Mouse (Mus musculus): ENCODE results near the gene Rab3gap1. TPM values are rescaled to one million over a fixed set of nuclear protein-coding genes. Genes with fewer than 3 reads are reported as not detected.

Gene Rab3gap1
- 23.3 and 28.5 TPM in 2 replicates for polyA plus RNA-seq (2014; fragmentation: Nextera tagmentation; extraction: Ambion mirVana)

DNA sequence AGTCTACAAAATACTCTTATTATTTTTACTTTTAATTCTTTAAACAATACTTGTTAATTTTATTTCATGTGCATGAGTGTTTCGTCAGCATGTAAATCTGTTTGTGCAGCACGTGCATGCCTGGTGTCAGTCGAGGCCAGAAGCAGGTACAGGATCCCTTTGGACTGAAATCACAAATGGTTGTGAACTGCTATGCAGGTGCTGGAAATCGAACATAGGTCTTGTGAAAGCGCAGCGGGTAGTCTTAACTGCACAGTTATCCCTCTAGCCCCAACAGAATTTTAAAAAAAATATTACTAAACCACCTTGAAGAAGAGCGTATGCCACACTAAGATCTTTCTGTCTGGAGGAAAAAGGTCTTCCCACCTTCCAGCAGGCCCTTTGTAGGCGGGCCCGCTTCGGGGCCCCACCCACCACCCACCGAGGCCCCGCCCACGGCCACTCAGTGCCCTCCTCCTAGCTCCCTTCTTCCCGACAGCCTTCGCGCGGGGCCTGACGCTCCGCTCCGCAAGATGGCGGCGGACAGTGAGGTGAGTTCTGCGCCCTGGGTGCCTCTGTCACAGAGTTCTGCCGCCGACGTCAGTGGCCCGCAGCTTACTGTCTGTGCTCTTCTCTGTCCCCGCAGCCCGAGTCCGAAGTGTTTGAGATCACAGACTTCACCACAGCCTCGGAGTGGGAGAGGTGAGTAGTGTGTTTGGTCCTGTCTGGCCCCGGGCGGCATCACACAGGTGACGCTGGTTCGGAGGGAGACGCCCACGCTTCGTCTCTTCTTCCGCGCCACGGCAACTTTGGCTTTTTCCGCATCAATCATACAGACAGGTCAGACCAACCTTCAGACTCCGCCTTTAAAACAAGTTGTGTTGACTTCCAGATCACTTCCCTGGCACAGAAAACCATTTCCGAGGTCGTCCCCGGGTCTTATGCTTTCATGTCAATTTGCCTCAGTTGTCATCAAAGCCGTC is at the start of gene Rab3gap1:
TSS of gene Rab3gap1 (plus strand) at position 474 of the 962 bp plus-strand sequence.
- WGBS = 12% methylated on average over 47 of the region's 47 CpGs
- Histone ChIP-seq H3K36me3 (ENCODE audit: control insufficient read depth, insufficient read depth, low read length) (0 out of 2 replicates have a peak, but pooled peaks cover 5% of the 10 kb centered on the region), H3K9me3 (ENCODE audit: control insufficient read depth, low read length) (no peaks in the 10 kb centered on the region), H3K9ac (replicated peaks; ENCODE audit: low read depth, low read length) (peak within 1 kb of the TSS; percentile 76), H3K4me1 (ENCODE audit: control insufficient read depth, insufficient read depth, low read length) (peaks cover 5% of the 10 kb centered on the region; the same call in 1 of the 2 replicates), H3K27me3 (ENCODE audit: control insufficient read depth, insufficient read depth, low read length) (no peaks in the 10 kb centered on the region), H3K4me2 (ENCODE audit: low read depth, low read length) (peak within 1 kb of the TSS; percentile 68), H3K4me3 (ENCODE audit: low read depth, low read length) (peak within 1 kb of the TSS; percentile 68), H3K27ac (ENCODE audit: low read depth, low read length) (peak within 1 kb of the TSS; percentile 81)
- ATAC-seq (ENCODE audit: low read depth) = peak; percentile 98

DNA sequence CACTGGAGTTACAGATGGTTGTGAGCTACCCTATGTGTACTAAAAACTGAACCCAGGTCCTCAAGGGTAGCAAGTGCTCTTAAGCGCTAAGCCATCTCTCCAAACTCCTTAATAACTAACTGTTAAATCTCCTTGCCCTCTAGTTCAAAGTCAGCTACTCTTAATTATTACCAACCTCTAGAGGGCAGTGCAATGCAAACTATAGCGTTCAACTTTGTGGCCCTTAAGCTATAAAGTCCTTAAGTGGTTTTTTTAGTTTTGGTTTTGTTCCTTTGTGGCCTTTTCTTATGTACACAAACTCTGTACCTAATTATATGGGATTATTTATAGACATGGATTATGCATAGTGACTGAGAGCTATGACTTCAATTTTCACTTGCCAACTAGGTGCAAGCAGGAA is 41.2 kb upstream of the Rab3gap1 start:
- no peaks in the 10 kb centered on the region for H3K4me1 ChIP-seq (ENCODE audit: control insufficient read depth, insufficient read depth, low read length)
- WGBS = 30% methylated on average over 2 of the region's 2 CpGs
- no peak overlapping the region for H3K4me3 ChIP-seq (ENCODE audit: low read depth, low read length)

DNA sequence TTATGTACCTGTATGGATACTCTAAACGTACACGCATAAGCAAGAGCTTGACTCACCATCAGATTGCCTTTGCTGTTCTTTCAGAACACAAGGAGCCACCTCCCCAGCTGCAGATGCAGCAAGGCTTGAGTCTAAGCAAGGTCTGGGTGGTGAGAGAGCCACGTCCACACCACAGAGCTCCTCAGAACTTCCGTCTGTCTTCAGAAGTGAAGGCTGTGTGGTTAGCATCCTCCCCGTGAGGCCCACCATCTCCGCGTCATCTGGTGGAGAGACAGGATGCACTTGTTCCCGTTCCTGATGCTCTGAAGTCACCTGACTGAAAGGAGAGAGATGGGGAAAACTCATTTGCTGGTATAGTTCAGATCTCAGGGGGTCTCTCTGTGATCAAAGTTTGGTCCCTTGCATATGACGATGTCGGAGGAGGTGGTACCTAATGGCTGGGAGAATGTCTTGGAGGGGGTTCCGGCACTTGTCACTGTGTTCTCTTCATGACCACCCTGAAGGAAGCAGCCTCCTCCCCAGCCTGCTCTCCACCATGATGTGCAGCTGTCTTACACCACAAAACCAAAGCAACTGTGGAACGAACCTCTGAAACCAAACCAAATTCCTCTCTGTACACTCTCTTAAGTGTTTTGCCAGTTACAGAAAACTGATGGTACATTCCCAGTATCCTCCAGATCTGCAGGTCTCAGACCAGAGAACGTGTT is 38.2 kb upstream of the Rab3gap1 start:
- no peaks in the 10 kb centered on the region for H3K27me3 ChIP-seq (ENCODE audit: control insufficient read depth, insufficient read depth, low read length)
- no peak for ATAC-seq (ENCODE audit: low read depth)
- no peak overlapping the region for H3K9ac ChIP-seq (replicated peaks; ENCODE audit: low read depth, low read length)
- H3K4me2 ChIP-seq (ENCODE audit: low read depth, low read length) = no peak overlapping the region
- H3K4me1 ChIP-seq (ENCODE audit: control insufficient read depth, insufficient read depth, low read length) = no peaks in the 10 kb centered on the region
- H3K36me3 ChIP-seq (ENCODE audit: control insufficient read depth, insufficient read depth, low read length) = no peaks in the 10 kb centered on the region
- H3K9me3 ChIP-seq (ENCODE audit: control insufficient read depth, low read length) = no peaks in the 10 kb centered on the region
- H3K27ac ChIP-seq (ENCODE audit: low read depth, low read length) = no peak overlapping the region
- 87% methylated on average over 13 of the region's 13 CpGs for WGBS
- H3K4me3 ChIP-seq (ENCODE audit: low read depth, low read length) = no peak overlapping the region

More for the DNA sequence above, 41.2 kb upstream of the Rab3gap1 start:
- Histone ChIP-seq H3K4me2 (ENCODE audit: low read depth, low read length) (no peak overlapping the region), H3K27me3 (ENCODE audit: control insufficient read depth, insufficient read depth, low read length) (no peaks in the 10 kb centered on the region), H3K27ac (ENCODE audit: low read depth, low read length) (no peak overlapping the region), H3K36me3 (ENCODE audit: control insufficient read depth, insufficient read depth, low read length) (no peaks in the 10 kb centered on the region), H3K9ac (replicated peaks; ENCODE audit: low read depth, low read length) (no peak overlapping the region), H3K9me3 (ENCODE audit: control insufficient read depth, low read length) (no peaks in the 10 kb centered on the region)
- ATAC-seq (ENCODE audit: low read depth) = no peak; the same call in 1 of the 2 replicates

DNA sequence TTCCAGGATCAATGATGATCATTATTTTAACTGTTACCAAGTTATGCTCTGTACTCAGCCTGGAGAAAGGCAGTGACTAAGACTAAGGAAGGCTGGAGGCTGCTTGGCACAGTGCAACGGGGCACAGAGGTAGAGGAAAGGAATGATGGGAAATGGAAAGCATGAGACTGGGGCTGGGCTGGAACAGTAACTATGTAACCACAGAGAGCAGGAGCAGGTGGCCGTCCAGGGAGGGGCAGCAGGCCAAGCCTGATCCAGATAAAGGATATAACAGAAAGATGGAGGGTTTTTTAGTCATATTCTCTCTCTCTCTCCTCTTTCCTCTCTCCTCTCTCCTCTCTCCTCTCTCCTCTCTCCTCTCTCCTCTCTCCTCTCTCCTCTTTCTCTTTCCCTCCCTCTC is 34.9 kb upstream of the Rab3gap1 start:
- H3K27me3 ChIP-seq (ENCODE audit: control insufficient read depth, insufficient read depth, low read length) = no peaks in the 10 kb centered on the region
- no peak for ATAC-seq (ENCODE audit: low read depth)
- H3K4me3 ChIP-seq (ENCODE audit: low read depth, low read length) = no peak overlapping the region
- H3K27ac ChIP-seq (ENCODE audit: low read depth, low read length) = no peak overlapping the region
- no peaks in the 10 kb centered on the region for H3K9me3 ChIP-seq (ENCODE audit: control insufficient read depth, low read length)
- H3K4me1 ChIP-seq (ENCODE audit: control insufficient read depth, insufficient read depth, low read length) = no peaks in the 10 kb centered on the region
- no peaks in the 10 kb centered on the region for H3K36me3 ChIP-seq (ENCODE audit: control insufficient read depth, insufficient read depth, low read length)
- 72% methylated on average over 2 of the region's 2 CpGs for WGBS
- no peak overlapping the region for H3K9ac ChIP-seq (replicated peaks; ENCODE audit: low read depth, low read length)
- no peak overlapping the region for H3K4me2 ChIP-seq (ENCODE audit: low read depth, low read length)

DNA sequence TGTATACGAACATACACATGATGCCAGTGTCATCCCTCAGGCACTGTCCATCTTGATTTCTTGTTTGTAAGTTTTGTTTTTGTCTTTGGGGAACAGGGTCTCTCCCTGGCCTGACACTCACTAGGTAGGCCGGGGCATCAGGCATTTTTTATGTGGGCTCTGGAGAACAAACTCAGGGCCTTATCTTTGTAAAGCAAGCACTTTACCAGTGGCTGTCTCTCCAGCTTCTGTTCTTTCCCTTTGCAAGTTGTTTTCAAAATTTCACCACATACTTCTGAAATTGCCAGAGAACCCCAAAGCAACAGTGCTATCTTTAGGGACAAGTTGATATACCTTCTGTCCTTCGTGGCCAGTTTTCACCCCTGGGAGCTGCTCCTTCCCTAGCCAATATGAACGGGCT is 34.4 kb upstream of the Rab3gap1 start:
- Histone ChIP-seq H3K9ac (replicated peaks; ENCODE audit: low read depth, low read length) (no peak overlapping the region), H3K4me3 (ENCODE audit: low read depth, low read length) (no peak overlapping the region), H3K4me1 (ENCODE audit: control insufficient read depth, insufficient read depth, low read length) (no peaks in the 10 kb centered on the region), H3K27ac (ENCODE audit: low read depth, low read length) (no peak overlapping the region), H3K9me3 (ENCODE audit: control insufficient read depth, low read length) (no peaks in the 10 kb centered on the region), H3K36me3 (ENCODE audit: control insufficient read depth, insufficient read depth, low read length) (no peaks in the 10 kb centered on the region), H3K27me3 (ENCODE audit: control insufficient read depth, insufficient read depth, low read length) (no peaks in the 10 kb centered on the region), H3K4me2 (ENCODE audit: low read depth, low read length) (no peak overlapping the region)
- 75% methylated on average over 4 of the region's 4 CpGs for WGBS
- ATAC-seq (ENCODE audit: low read depth) = no peak

DNA sequence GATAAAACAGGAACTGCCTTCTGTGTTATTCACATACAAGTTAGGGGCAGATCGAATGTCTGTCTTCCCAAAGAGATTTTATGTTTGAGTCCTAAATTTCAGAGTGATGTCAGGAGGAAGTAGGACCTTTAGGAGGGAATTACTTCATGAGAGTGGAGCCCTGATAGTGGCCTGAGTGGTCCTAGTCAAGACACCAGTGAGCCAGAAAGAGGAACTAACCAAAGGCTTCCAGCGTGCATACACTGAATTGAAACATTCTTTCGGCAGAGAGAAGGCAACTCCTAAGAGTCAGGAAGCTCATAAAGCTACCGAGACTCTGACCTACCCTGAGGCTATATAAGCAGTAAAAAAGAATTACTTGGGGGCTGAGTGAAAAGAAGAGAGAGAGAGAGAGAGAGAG is 32.0 kb upstream of the Rab3gap1 start:
- 32% methylated on average over 4 of the region's 4 CpGs for WGBS
- H3K27ac ChIP-seq (ENCODE audit: low read depth, low read length) = no peak overlapping the region
- H3K4me1 ChIP-seq (ENCODE audit: control insufficient read depth, insufficient read depth, low read length) = no peaks in the 10 kb centered on the region
- H3K27me3 ChIP-seq (ENCODE audit: control insufficient read depth, insufficient read depth, low read length) = no peaks in the 10 kb centered on the region
- no peak overlapping the region for H3K9ac ChIP-seq (replicated peaks; ENCODE audit: low read depth, low read length)
- H3K4me3 ChIP-seq (ENCODE audit: low read depth, low read length) = no peak overlapping the region
- H3K36me3 ChIP-seq (ENCODE audit: control insufficient read depth, insufficient read depth, low read length) = no peaks in the 10 kb centered on the region
- ATAC-seq (ENCODE audit: low read depth) = no peak
- no peaks in the 10 kb centered on the region for H3K9me3 ChIP-seq (ENCODE audit: control insufficient read depth, low read length)
- H3K4me2 ChIP-seq (ENCODE audit: low read depth, low read length) = no peak overlapping the region

DNA sequence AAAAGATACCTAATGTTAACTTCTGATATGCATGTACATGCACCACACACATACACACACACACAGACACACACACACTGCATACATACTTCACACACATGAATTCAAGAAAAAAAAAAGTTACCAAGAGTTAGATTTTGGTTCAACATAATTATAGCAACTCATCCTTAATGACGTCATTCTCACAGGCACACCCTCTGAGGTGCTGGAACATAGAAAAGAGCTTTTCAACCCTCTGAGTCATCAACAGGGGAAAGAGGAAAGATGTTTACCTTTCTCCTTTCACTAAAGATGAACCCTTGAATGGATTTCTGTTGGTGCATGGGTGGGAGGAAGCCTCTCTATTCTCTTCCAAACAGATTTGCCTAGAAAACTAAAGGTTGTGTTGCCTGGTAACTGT is 30.0 kb upstream of the Rab3gap1 start:
- Histone ChIP-seq H3K9ac (replicated peaks; ENCODE audit: low read depth, low read length) (no peak overlapping the region), H3K4me3 (ENCODE audit: low read depth, low read length) (no peak overlapping the region), H3K27me3 (ENCODE audit: control insufficient read depth, insufficient read depth, low read length) (no peaks in the 10 kb centered on the region), H3K9me3 (ENCODE audit: control insufficient read depth, low read length) (no peaks in the 10 kb centered on the region), H3K27ac (ENCODE audit: low read depth, low read length) (no peak overlapping the region), H3K4me1 (ENCODE audit: control insufficient read depth, insufficient read depth, low read length) (no peaks in the 10 kb centered on the region), H3K36me3 (ENCODE audit: control insufficient read depth, insufficient read depth, low read length) (no peaks in the 10 kb centered on the region), H3K4me2 (ENCODE audit: low read depth, low read length) (no peak overlapping the region)
- ATAC-seq (ENCODE audit: low read depth) = no peak
- WGBS = 74% methylated on average over 1 of the region's 1 CpGs

DNA sequence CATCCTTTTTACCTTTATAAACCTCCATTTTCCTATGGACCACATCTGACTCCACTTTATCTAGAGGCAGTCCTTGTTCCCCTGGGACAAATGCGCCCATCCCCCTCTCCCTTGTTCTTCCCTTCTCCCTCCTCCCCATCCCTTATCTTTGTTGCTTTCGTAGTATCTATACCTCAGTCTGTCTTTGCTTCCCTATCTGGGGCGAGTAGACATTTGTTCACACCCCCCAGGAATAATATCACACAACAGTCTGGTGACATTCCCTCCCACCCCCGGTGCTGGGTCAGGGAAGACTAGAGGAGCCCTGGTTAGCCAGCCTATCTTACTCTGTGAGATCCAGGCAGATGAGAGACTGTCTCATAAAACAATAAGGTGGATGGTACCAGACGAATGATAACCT is 23.1 kb upstream of the Rab3gap1 start:
- WGBS = 92% methylated on average over 5 of the region's 5 CpGs
- H3K36me3 ChIP-seq (ENCODE audit: control insufficient read depth, insufficient read depth, low read length) = no peaks in the 10 kb centered on the region
- no peak for ATAC-seq (ENCODE audit: low read depth)
- no peaks in the 10 kb centered on the region for H3K27me3 ChIP-seq (ENCODE audit: control insufficient read depth, insufficient read depth, low read length)
- no peaks in the 10 kb centered on the region for H3K9me3 ChIP-seq (ENCODE audit: control insufficient read depth, low read length)
- no peak overlapping the region for H3K27ac ChIP-seq (ENCODE audit: low read depth, low read length)
- no peak overlapping the region for H3K4me3 ChIP-seq (ENCODE audit: low read depth, low read length)
- no peaks in the 10 kb centered on the region for H3K4me1 ChIP-seq (ENCODE audit: control insufficient read depth, insufficient read depth, low read length)
- H3K9ac ChIP-seq (replicated peaks; ENCODE audit: low read depth, low read length) = no peak overlapping the region
- H3K4me2 ChIP-seq (ENCODE audit: low read depth, low read length) = no peak overlapping the region

All from neural tube, embryonic 14.5 days (tissue).